Mouse (Mus musculus) left cerebral cortex, postnatal 10 days (tissue): ENCODE data around the gene Olfr328. TPM values are rescaled to one million over a fixed set of nuclear protein-coding genes. Genes with fewer than 3 reads are reported as not detected.
A peak's percentile ranks its signal among the peaks of the same experiment; 100 is the strongest.
"Not testable (repeated sequence)": the region's sequence is repeated elsewhere in the genome, so short reads cannot be mapped to it uniquely, and the experiment has no call there.

Experiments
- DNase-seq, 2 experiments: peaks; one replicate each; pipeline ENCODE4 v3.0.0; 2021 to 2022; ENCODE audit warnings: low spot score in 2 of 2, mixed read lengths in 1 of 2; ENCODE audit errors: extremely low spot score in 1 of 2
- intact Hi-C: fragments of 180-260 bp; cut with DNase I; formaldehyde crosslinking; loops from one replicate; pipeline ENCODE4 v1.15.1; 2025
- total RNA-seq, 2 experiments: library from RNA; stranded (reverse); gene quantifications; 2 replicates each; pipeline ENCODE4 v1.2.3; 2021

Olfr328 gene
- total RNA-seq, result under 1 TPM in 1 of 2 experiments, not detected in 1; 0.11 TPM

- intact Hi-C loops, result no loop called here
Measured at GRCm38 (mm10) chr11:58555536-58555935, at the start of gene Olfr328. Olfr328 (minus strand) TSS chr11:58555636.

GRCm38 (mm10) chr11:58605228-58605627 lies 49.8 kb upstream of the Olfr328 start:
- DNase-seq, result no peak
- intact Hi-C loops, result no loop called here

More at GRCm38 (mm10) chr11:58555536-58555935, at the start of gene Olfr328:
- no peak for DNase-seq

GRCm38 (mm10) chr11:58604688-58605087 lies 49.3 kb upstream of the Olfr328 start:
- intact Hi-C loops, result no loop called here
- DNase-seq, result no peak

GRCm38 (mm10) chr11:58602800-58603560 lies 47.5 kb upstream of the Olfr328 start:
- intact Hi-C loops, result no loop called here
- no peak for DNase-seq

- intact Hi-C loops, result no loop called here
- no peak for DNase-seq
Measured at GRCm38 (mm10) chr11:58602062-58602461, 46.6 kb upstream of the Olfr328 start.

GRCm38 (mm10) chr11:58597837-58598236 lies 42.4 kb upstream of the Olfr328 start:
- no peak for DNase-seq
- intact Hi-C loops, result no loop called here

GRCm38 (mm10) chr11:58594814-58595213 lies 39.4 kb upstream of the Olfr328 start, which contains the start of gene Olfr324:
Olfr324 (plus strand) TSS chr11:58595114.
- DNase-seq, result no peak
- intact Hi-C loops, result no loop called here

GRCm38 (mm10) chr11:58588620-58589250 lies 33.3 kb upstream of the Olfr328 start:
- DNase-seq, result no peak
- intact Hi-C loops, result no loop called here

GRCm38 (mm10) chr11:58587898-58588348 lies 32.5 kb upstream of the Olfr328 start:
- peak in 1 of 2 experiments; percentile 30 for DNase-seq
- intact Hi-C loops, result loop anchor here (2.0 kb wide), 1 partner anchor 185 kb away; no protein-coding TSS in a partner anchor

- intact Hi-C loops, result no loop called here
- DNase-seq, result peak in 1 of 2 experiments; percentile 57
Measured at GRCm38 (mm10) chr11:58578636-58579035, 23.2 kb upstream of the Olfr328 start.

GRCm38 (mm10) chr11:58577430-58577829 lies 22.0 kb upstream of the Olfr328 start, which contains the start of gene Olfr325:
Olfr325 (plus strand) TSS chr11:58577730.
- intact Hi-C loops, result no loop called here

GRCm38 (mm10) chr11:58570405-58570804 lies 15.0 kb upstream of the Olfr328 start, which contains the start of gene Olfr224:
Olfr224 (minus strand) TSS chr11:58570553.
- intact Hi-C loops, result no loop called here
- DNase-seq, result no peak

More at GRCm38 (mm10) chr11:58577430-58577829, 22.0 kb upstream of the Olfr328 start, which contains the start of gene Olfr325:
- DNase-seq, result no peak

- DNase-seq, result no peak
- intact Hi-C loops, result no loop called here
Measured at GRCm38 (mm10) chr11:58546322-58546721, 9.1 kb downstream of the Olfr328 start, which contains the start of gene Olfr329-ps. Olfr329-ps (minus strand) TSS chr11:58546422.

GRCm38 (mm10) chr11:58534736-58535135 lies 20.7 kb downstream of the Olfr328 start, which contains the start of gene Olfr330:
Olfr330 (minus strand) TSS chr11:58534836.
- DNase-seq, intact Hi-C loops: not testable (repeated sequence)

- intact Hi-C loops, result not testable (repeated sequence)
Measured at GRCm38 (mm10) chr11:58519756-58520155, 35.7 kb downstream of the Olfr328 start.

GRCm38 (mm10) chr11:58518916-58519315 lies 36.5 kb downstream of the Olfr328 start:
- DNase-seq, result peak; percentile 69 to 89
- intact Hi-C loops, result not testable (repeated sequence)

More at GRCm38 (mm10) chr11:58519756-58520155, 35.7 kb downstream of the Olfr328 start:
- peak; percentile 3 to 31 for DNase-seq

- DNase-seq, result not testable (repeated sequence)
Measured at GRCm38 (mm10) chr11:58509058-58509457, 46.4 kb downstream of the Olfr328 start.

GRCm38 (mm10) chr11:58502472-58502871 lies 53.0 kb downstream of the Olfr328 start, which contains the start of gene Olfr331:
Olfr331 (minus strand) TSS chr11:58502572.
- DNase-seq, intact Hi-C loops: not testable (repeated sequence)

More at GRCm38 (mm10) chr11:58509058-58509457, 46.4 kb downstream of the Olfr328 start:
- intact Hi-C loops, result not testable (repeated sequence)
